Mouse (Mus musculus) lung, embryonic 16.5 days (tissue): ENCODE data around the gene Olfr965. TPM values are rescaled to one million over a fixed set of nuclear protein-coding genes. Genes with fewer than 3 reads are reported as not detected.
"Not testable (repeated sequence)": the region's sequence is repeated elsewhere in the genome, so short reads cannot be mapped to it uniquely, and the experiment has no call there.

Experiments used
- ATAC-seq: fragments of 200-750 bp; cut with Nextera tagmentation; 2 replicates; pipeline ENCODE4 v1.8.0; 2017; ENCODE audit warnings: low read depth, mild to moderate bottlenecking, moderate library complexity
- H3K27ac ChIP-seq: fragments of 300-500 bp; sonication (generic); 2 replicates; pipeline ENCODE4 v1.5.1; 2014; ENCODE audit warnings: mild to moderate bottlenecking, control low read depth, low read length
- H3K27me3 ChIP-seq: fragments of 300-500 bp; sonication (generic); 2 replicates; pipeline ENCODE4 v1.6.1; 2014; ENCODE audit warnings: low read depth, low read length, mixed read lengths; ENCODE audit not compliant: control insufficient read depth, insufficient read depth
- H3K36me3 ChIP-seq: fragments of 300-500 bp; sonication (generic); 2 replicates; pipeline ENCODE4 v1.6.1; 2014; ENCODE audit warnings: low read length; ENCODE audit not compliant: control insufficient read depth, insufficient read depth
- H3K4me1 ChIP-seq: fragments of 300-500 bp; sonication (generic); replicated peaks from 2 replicates; pipeline ENCODE4 v1.6.1; 2014; ENCODE audit warnings: low read length, mixed read lengths; ENCODE audit not compliant: control insufficient read depth, insufficient read depth
- H3K4me2 ChIP-seq: fragments of 300-500 bp; sonication (generic); 2 replicates; pipeline ENCODE4 v1.6.1; 2014; ENCODE audit warnings: low read depth, low read length, control low read depth
- H3K4me3 ChIP-seq: fragments of 300-500 bp; sonication (generic); 2 replicates; pipeline ENCODE4 v1.5.1; 2014; ENCODE audit warnings: mild to moderate bottlenecking, low read length, control low read depth
- H3K9ac ChIP-seq: fragments of 300-500 bp; sonication (generic); 2 replicates; pipeline ENCODE4 v1.6.1; 2014; ENCODE audit warnings: low read length, control low read depth
- H3K9me3 ChIP-seq: fragments of 300-500 bp; sonication (generic); 2 replicates; pipeline ENCODE4 v1.6.1; 2016; ENCODE audit warnings: low read length; ENCODE audit not compliant: control insufficient read depth
- WGBS: fragments of 180-500 bp; shearing (Covaris S2); extraction: QIAGEN DNeasy Blood & Tissue Kit; methylation state at CpG from one replicate; pipeline ENCODE4 v1.1.7; 2014; 5-methylcytosine and 5-hydroxymethylcytosine counted together
- polyA plus RNA-seq: library from polyadenylated mRNA; unstranded; fragments of >200 nt; fragmentation: Nextera tagmentation; extraction: Ambion mirVana; gene quantifications from 2 replicates; pipeline ENCODE4 v1.2.1, GENCODE M21; 2015

Olfr965 gene
- not detected in 2 replicates for polyA plus RNA-seq

- no peaks in the 10 kb centered on the region for H3K4me1 ChIP-seq
- H3K9me3 ChIP-seq, result no peaks in the 10 kb centered on the region
- no peak within 1 kb of the TSS for H3K27ac ChIP-seq
- no peak within 1 kb of the TSS for H3K4me2 ChIP-seq
- no peak within 1 kb of the TSS for H3K9ac ChIP-seq
- no peak within 1 kb of the TSS for H3K4me3 ChIP-seq
- ATAC-seq, result no peak
- no peaks in the 10 kb centered on the region for H3K36me3 ChIP-seq
- no peaks in the 10 kb centered on the region for H3K27me3 ChIP-seq
Observed at GRCm38 (mm10) chr9:39711053-39711452, at the start of gene Olfr965. Gene Olfr965 (plus strand): TSS chr9:39711353.

GRCm38 (mm10) chr9:39666905-39667304 is 44.2 kb upstream of the Olfr965 start, which contains the start of gene Olfr963:
Gene Olfr963 (plus strand): TSS chr9:39667205.
- Histone ChIP-seq H3K27me3 (no peaks in the 10 kb centered on the region), H3K4me2 (no peak within 1 kb of the TSS), H3K4me1 (no peaks in the 10 kb centered on the region), H3K9me3 (no peaks in the 10 kb centered on the region), H3K9ac (no peak within 1 kb of the TSS), H3K27ac (no peak within 1 kb of the TSS), H3K36me3 (no peaks in the 10 kb centered on the region), H3K4me3 (no peak within 1 kb of the TSS)
- ATAC-seq, result no peak
- 86% methylated on average over 1 of the region's 1 CpGs for WGBS

- no peaks in the 10 kb centered on the region for H3K36me3 ChIP-seq
- no peak overlapping the region for H3K27ac ChIP-seq
- ATAC-seq, result no peak
- no peaks in the 10 kb centered on the region for H3K27me3 ChIP-seq
- H3K4me3 ChIP-seq, result no peak overlapping the region
- H3K9me3 ChIP-seq, result no peaks in the 10 kb centered on the region
- no peak overlapping the region for H3K4me2 ChIP-seq
- 55% methylated on average over 2 of the region's 2 CpGs for WGBS
- H3K4me1 ChIP-seq, result no peaks in the 10 kb centered on the region
- H3K9ac ChIP-seq, result no peak overlapping the region
Observed at GRCm38 (mm10) chr9:39669723-39670122, 41.4 kb upstream of the Olfr965 start.

GRCm38 (mm10) chr9:39674820-39675219 is 36.3 kb upstream of the Olfr965 start:
- ATAC-seq, result no peak
- Histone ChIP-seq H3K9ac (no peak overlapping the region), H3K4me2 (no peak overlapping the region), H3K36me3 (no peaks in the 10 kb centered on the region), H3K9me3 (no peaks in the 10 kb centered on the region), H3K27me3 (no peaks in the 10 kb centered on the region), H3K4me3 (no peak overlapping the region), H3K27ac (no peak overlapping the region), H3K4me1 (no peaks in the 10 kb centered on the region)
- WGBS, result 71% methylated on average over 2 of the region's 2 CpGs

GRCm38 (mm10) chr9:39678557-39678956 is 32.6 kb upstream of the Olfr965 start:
- no peak overlapping the region for H3K4me2 ChIP-seq
- H3K9me3 ChIP-seq, result no peaks in the 10 kb centered on the region
- ATAC-seq, result no peak
- no peak overlapping the region for H3K9ac ChIP-seq
- H3K4me1 ChIP-seq, result no peaks in the 10 kb centered on the region
- H3K27ac ChIP-seq, result no peak overlapping the region
- 93% methylated on average over 2 of the region's 2 CpGs for WGBS
- no peaks in the 10 kb centered on the region for H3K36me3 ChIP-seq
- H3K27me3 ChIP-seq, result no peaks in the 10 kb centered on the region
- H3K4me3 ChIP-seq, result no peak overlapping the region

- H3K9me3 ChIP-seq, result no peaks in the 10 kb centered on the region
- H3K4me1 ChIP-seq, result no peaks in the 10 kb centered on the region
- 56% methylated on average over 2 of the region's 2 CpGs for WGBS
- no peak overlapping the region for H3K27ac ChIP-seq
- H3K4me2 ChIP-seq, result no peak overlapping the region
- no peak overlapping the region for H3K4me3 ChIP-seq
- H3K27me3 ChIP-seq, result no peaks in the 10 kb centered on the region
- no peaks in the 10 kb centered on the region for H3K36me3 ChIP-seq
- no peak overlapping the region for H3K9ac ChIP-seq
- no peak for ATAC-seq
Observed at GRCm38 (mm10) chr9:39679280-39679679, 31.9 kb upstream of the Olfr965 start.

- not testable (repeated sequence) for H3K27me3 ChIP-seq, H3K4me2 ChIP-seq, H3K36me3 ChIP-seq, ATAC-seq, H3K9me3 ChIP-seq, H3K4me1 ChIP-seq, H3K27ac ChIP-seq, H3K9ac ChIP-seq, H3K4me3 ChIP-seq
- 86% methylated on average over 6 of the region's 8 CpGs for WGBS
Observed at GRCm38 (mm10) chr9:39701123-39701522, 10.0 kb upstream of the Olfr965 start.

GRCm38 (mm10) chr9:39707017-39707416 is 4.1 kb upstream of the Olfr965 start, which contains the start of gene Olfr149:
Gene Olfr149 (minus strand): TSS chr9:39707117.
- Histone ChIP-seq H3K36me3 (no peaks in the 10 kb centered on the region), H3K9me3 (no peaks in the 10 kb centered on the region), H3K27ac (no peak within 1 kb of the TSS), H3K4me3 (no peak within 1 kb of the TSS), H3K27me3 (no peaks in the 10 kb centered on the region), H3K4me2 (no peak within 1 kb of the TSS), H3K9ac (no peak within 1 kb of the TSS), H3K4me1 (no peaks in the 10 kb centered on the region)
- ATAC-seq, result no peak

GRCm38 (mm10) chr9:39708958-39709357 is 2.2 kb upstream of the Olfr965 start:
- H3K4me1 ChIP-seq, result no peaks in the 10 kb centered on the region
- peak; percentile 38; the same call in 1 of the 2 replicates for ATAC-seq
- WGBS, result 36% methylated on average over 3 of the region's 3 CpGs
- no peak overlapping the region for H3K9ac ChIP-seq
- H3K4me2 ChIP-seq, result no peak overlapping the region
- no peak overlapping the region for H3K27ac ChIP-seq
- no peaks in the 10 kb centered on the region for H3K9me3 ChIP-seq
- no peaks in the 10 kb centered on the region for H3K27me3 ChIP-seq
- no peaks in the 10 kb centered on the region for H3K36me3 ChIP-seq
- no peak overlapping the region for H3K4me3 ChIP-seq

- no peak for ATAC-seq
- no peaks in the 10 kb centered on the region for H3K36me3 ChIP-seq
- no peaks in the 10 kb centered on the region for H3K4me1 ChIP-seq
- no peaks in the 10 kb centered on the region for H3K9me3 ChIP-seq
- no peak within 1 kb of the TSS for H3K4me2 ChIP-seq
- H3K4me3 ChIP-seq, result no peak within 1 kb of the TSS
- no peak within 1 kb of the TSS for H3K9ac ChIP-seq
- H3K27me3 ChIP-seq, result no peaks in the 10 kb centered on the region
- no peak within 1 kb of the TSS for H3K27ac ChIP-seq
Observed at GRCm38 (mm10) chr9:39730678-39731077, 19.5 kb downstream of the Olfr965 start, which contains the start of gene Olfr150. Gene Olfr150 (plus strand): TSS chr9:39730978.
